Mouse (Mus musculus): ENCODE data around the gene Myl9. TPM values are rescaled to one million over a fixed set of nuclear protein-coding genes. Genes with fewer than 3 reads are reported as not detected.

Gene Myl9
- 71.8 and 73.4 TPM in 2 replicates for polyA plus RNA-seq (2016; fragmentation: Nextera tagmentation; extraction: Ambion mirVana)

- 0 out of 2 replicates have a peak within 1 kb of the TSS, but pooled peaks have one; percentile 15 for H3K27ac ChIP-seq
- H3K4me2 ChIP-seq (replicated peaks), result peak within 1 kb of the TSS; percentile 80
- H3K4me3 ChIP-seq, result peak within 1 kb of the TSS; percentile 31
- no peaks in the 10 kb centered on the region; the same call in none of the 2 replicates for H3K27me3 ChIP-seq (replicated peaks)
- ATAC-seq (ENCODE audit: low FRiP score, low read depth), result peak; percentile 84
- no peaks in the 10 kb centered on the region for H3K36me3 ChIP-seq
- peak within 1 kb of the TSS; percentile 63 for H3K9ac ChIP-seq
- H3K4me1 ChIP-seq, result peaks cover 24% of the 10 kb centered on the region
- WGBS, result 2% methylated on average over 28 of the region's 28 CpGs
- H3K9me3 ChIP-seq, result no peaks in the 10 kb centered on the region
These were observed at the start of gene Myl9 for GRCm38 (mm10) chr2:156774738-156775454. TSS of gene Myl9 (plus strand) at chr2:156775420.

DNA sequence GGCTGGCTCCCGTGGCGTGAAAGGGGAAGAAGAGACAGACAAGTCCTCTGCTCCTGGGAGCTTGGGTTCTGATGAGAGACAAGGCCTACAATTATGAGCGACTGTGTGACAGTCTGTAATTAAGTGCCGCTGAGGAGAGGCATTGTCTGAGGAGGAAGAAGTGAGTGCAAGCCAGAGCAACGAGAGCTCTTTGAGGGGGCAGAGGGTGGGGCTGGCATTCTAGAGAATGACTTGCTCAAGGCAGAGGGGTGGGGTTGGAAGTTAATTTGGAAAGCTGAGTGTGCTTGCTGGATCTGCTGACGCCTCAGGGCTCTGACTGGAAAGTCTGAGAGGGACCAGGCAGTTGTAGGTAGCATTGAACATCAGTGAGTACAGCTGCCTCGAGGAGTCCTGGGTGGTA lies 48.9 kb upstream of the Myl9 start:
- H3K4me3 ChIP-seq, result no peak overlapping the region
- peak overlapping the region; percentile 75 for H3K4me2 ChIP-seq (replicated peaks)
- H3K27ac ChIP-seq, result peak overlapping the region; percentile 32; the same call in 1 of the 2 replicates
- ATAC-seq (ENCODE audit: low FRiP score, low read depth), result no peak
- peaks cover 60% of the 10 kb centered on the region for H3K4me1 ChIP-seq
- H3K36me3 ChIP-seq, result no peaks in the 10 kb centered on the region; the same call in 1 of the 2 replicates
- 15% methylated on average over 7 of the region's 7 CpGs for WGBS
- no peaks in the 10 kb centered on the region for H3K9me3 ChIP-seq
- peak overlapping the region; percentile 30; the same call in 1 of the 2 replicates for H3K9ac ChIP-seq
- no peaks in the 10 kb centered on the region for H3K27me3 ChIP-seq (replicated peaks)

DNA sequence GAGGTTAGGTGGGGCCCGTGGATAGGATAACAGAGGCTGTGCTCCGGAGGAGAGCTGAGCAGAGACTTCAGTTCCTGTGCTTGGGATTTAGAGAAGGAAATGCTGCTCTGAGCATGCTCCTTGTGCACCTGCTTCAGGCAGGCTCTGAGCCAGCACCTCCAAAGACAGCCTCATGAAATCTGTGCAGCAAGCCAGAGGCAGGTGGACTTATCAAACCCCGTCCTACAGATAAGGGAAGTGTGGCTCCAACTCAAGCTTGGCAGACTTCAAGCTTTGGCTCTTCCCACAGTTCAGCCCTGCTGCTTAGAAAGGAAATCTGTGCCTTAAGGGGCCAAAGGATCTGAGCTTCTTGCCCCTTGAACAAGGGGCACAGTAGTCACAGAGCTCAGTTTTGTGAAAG lies 48.3 kb upstream of the Myl9 start:
- H3K9ac ChIP-seq, result no peak overlapping the region
- H3K4me1 ChIP-seq, result peaks cover 65% of the 10 kb centered on the region

DNA sequence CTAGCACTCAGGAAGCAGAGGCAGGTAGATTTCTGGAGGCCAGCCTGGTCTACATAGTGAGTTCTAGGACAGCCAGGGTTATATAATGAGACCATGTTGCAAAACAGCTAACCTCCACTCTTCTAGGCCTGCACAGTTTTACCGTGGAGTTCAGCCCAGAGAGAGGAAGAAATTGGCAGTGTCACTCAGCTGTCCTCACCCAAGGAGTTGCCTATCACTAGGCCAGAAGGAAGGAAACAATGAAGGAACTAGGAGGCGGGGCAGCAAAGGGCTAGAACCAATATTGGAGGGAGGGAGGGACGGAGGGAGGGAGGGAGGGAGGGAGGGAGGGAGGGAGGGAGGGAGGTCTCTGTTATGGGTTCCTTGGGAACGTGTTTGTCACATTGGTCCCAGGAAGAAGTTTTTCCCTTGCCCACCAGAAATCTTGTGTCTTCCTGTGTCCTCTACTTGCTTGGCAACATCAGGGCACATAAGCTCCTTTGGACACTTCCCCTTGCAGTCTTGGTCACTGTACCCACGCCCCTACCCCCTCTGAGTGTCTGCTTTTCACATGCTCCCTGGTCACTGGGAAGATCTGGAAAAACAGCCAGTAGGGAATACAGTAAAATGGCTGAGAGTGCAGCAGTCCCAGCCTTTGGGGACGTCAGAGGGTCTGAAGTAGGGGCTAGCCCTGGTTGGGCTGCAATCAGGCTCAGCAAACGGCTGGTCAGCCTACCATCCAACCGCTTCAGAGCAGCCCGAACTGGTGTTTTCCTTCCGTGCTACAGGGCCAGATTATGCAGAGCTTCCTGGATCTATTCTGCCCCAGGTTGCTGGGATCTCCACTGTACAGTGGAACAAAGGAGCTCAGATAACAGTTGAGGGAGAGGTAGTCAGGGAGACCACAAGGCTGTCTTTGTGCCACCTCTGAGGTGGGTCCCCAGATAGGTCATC lies 45.4 kb upstream of the Myl9 start:
- WGBS, result 58% methylated on average over 9 of the region's 10 CpGs
- H3K27ac ChIP-seq, result no peak overlapping the region
- H3K4me1 ChIP-seq, result peaks cover 50% of the 10 kb centered on the region
- H3K9ac ChIP-seq, result no peak overlapping the region
- no peaks in the 10 kb centered on the region for H3K27me3 ChIP-seq (replicated peaks)
- ATAC-seq (ENCODE audit: low FRiP score, low read depth), result no peak
- no peaks in the 10 kb centered on the region; the same call in 1 of the 2 replicates for H3K36me3 ChIP-seq
- no peak overlapping the region for H3K4me3 ChIP-seq
- H3K4me2 ChIP-seq (replicated peaks), result no peak overlapping the region
- H3K9me3 ChIP-seq, result no peaks in the 10 kb centered on the region

More for the DNA sequence above, 48.3 kb upstream of the Myl9 start:
- Histone ChIP-seq H3K27me3 (replicated peaks) (no peaks in the 10 kb centered on the region), H3K4me3 (no peak overlapping the region), H3K9me3 (no peaks in the 10 kb centered on the region), H3K4me2 (replicated peaks) (peak overlapping the region; percentile 75), H3K27ac (no peak overlapping the region), H3K36me3 (no peaks in the 10 kb centered on the region; the same call in 1 of the 2 replicates)
- no peak for ATAC-seq (ENCODE audit: low FRiP score, low read depth)
- 68% methylated on average over 3 of the region's 3 CpGs for WGBS

GRCm38 (mm10) chr2:156730501-156730921 lies 44.7 kb upstream of the Myl9 start:
- Histone ChIP-seq H3K9ac (no peak overlapping the region), H3K4me1 (peaks cover 47% of the 10 kb centered on the region), H3K36me3 (no peaks in the 10 kb centered on the region; the same call in 1 of the 2 replicates), H3K9me3 (no peaks in the 10 kb centered on the region), H3K27me3 (replicated peaks) (no peaks in the 10 kb centered on the region), H3K4me3 (no peak overlapping the region), H3K27ac (no peak overlapping the region), H3K4me2 (replicated peaks) (no peak overlapping the region)
- whole genome bisulfite sequencing, result 90% methylated on average over 12 of the region's 12 CpGs
- no peak for ATAC-seq (ENCODE audit: low FRiP score, low read depth)

DNA sequence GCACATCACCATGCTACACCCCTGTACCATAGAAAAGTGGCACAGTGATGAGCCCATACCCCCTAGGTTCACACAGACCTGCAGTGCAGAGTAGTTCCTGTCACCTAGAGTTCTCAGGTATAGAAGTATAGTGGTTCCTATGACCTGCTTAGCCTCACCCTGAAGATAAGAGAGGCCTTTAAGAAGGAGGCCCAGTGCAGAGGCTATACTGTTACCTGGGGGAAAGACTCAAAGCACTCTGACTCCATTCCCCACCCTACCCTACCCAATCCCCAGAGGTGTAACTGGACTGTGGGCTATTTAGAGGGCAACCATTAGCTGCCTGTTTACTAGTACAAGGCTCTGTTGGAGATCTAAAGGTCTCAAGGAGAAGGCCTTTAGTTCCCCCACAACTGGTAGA lies 43.6 kb upstream of the Myl9 start:
- H3K9ac ChIP-seq, result no peak overlapping the region
- no peaks in the 10 kb centered on the region for H3K27me3 ChIP-seq (replicated peaks)
- no peaks in the 10 kb centered on the region for H3K9me3 ChIP-seq
- no peak for ATAC-seq (ENCODE audit: low FRiP score, low read depth)
- H3K4me2 ChIP-seq (replicated peaks), result no peak overlapping the region
- H3K4me3 ChIP-seq, result no peak overlapping the region
- H3K27ac ChIP-seq, result no peak overlapping the region
- H3K4me1 ChIP-seq, result peaks cover 47% of the 10 kb centered on the region
- no peaks in the 10 kb centered on the region; the same call in 1 of the 2 replicates for H3K36me3 ChIP-seq

- H3K4me1 ChIP-seq, result peaks cover 47% of the 10 kb centered on the region
- 82% methylated on average over 6 of the region's 6 CpGs for WGBS
- H3K9me3 ChIP-seq, result no peaks in the 10 kb centered on the region
- H3K4me2 ChIP-seq (replicated peaks), result no peak overlapping the region
- H3K27me3 ChIP-seq (replicated peaks), result no peaks in the 10 kb centered on the region
- no peak overlapping the region for H3K27ac ChIP-seq
- ATAC-seq (ENCODE audit: low FRiP score, low read depth), result no peak
- no peak overlapping the region for H3K4me3 ChIP-seq
- no peaks in the 10 kb centered on the region; the same call in 1 of the 2 replicates for H3K36me3 ChIP-seq
- no peak overlapping the region for H3K9ac ChIP-seq
These were observed 43.1 kb upstream of the Myl9 start for GRCm38 (mm10) chr2:156732109-156732508.

DNA sequence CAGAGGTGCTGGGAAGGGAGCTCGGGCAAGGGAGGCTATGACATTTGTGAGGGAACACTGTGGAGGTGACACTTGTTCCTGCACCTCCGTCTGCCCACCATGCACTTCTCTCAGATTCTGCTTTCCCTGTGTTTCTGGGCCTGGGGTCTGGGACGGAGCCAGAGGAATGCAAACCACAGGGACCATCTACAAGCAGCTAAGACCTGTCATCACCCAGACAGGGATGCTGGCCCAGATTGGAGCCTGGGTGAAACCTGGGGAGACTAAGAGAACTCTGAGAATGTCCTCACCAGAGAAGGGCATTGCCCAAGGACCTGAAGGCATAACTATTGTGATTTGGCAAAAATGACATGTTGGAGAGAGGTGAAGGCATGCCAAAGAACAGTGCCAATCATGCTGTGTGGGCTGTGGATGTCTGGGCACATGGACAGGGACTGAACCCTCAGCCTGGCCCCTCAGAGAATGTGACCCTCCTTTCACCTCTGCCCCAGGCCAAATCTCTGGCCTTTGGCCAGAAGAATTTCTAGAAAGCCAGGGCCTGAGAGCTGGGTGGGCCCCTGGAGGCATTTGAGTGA lies 39.4 kb upstream of the Myl9 start:
- ATAC-seq (ENCODE audit: low FRiP score, low read depth), result no peak
- peaks cover 5% of the 10 kb centered on the region; the same call in 1 of the 2 replicates for H3K36me3 ChIP-seq
- H3K9me3 ChIP-seq, result no peaks in the 10 kb centered on the region
- no peak overlapping the region for H3K4me2 ChIP-seq (replicated peaks)
- no peak overlapping the region for H3K27ac ChIP-seq
- H3K27me3 ChIP-seq (replicated peaks), result no peaks in the 10 kb centered on the region
- H3K4me1 ChIP-seq, result peaks cover 49% of the 10 kb centered on the region
- H3K4me3 ChIP-seq, result no peak overlapping the region
- 76% methylated on average over 3 of the region's 3 CpGs for WGBS
- no peak overlapping the region for H3K9ac ChIP-seq

DNA sequence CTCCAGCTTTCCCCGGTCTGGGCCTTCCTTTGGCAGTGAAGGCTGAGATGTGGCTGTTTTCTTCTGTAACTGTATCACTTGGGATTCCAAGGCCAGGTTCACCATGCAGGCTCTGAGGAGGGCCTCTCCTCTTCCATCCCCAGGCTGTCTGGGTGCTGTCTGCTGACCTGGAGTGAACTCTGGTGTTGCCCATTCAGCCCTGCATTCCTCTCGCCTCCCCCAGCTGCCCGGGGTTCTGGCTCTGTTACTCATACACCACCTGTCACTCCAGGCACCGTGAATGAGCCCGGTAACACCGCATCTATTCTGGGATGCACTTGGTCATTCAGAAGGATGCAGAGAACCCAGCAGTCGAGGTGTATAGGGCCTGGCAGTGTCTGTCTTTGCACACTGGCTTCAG lies 38.4 kb upstream of the Myl9 start:
- no peaks in the 10 kb centered on the region for H3K27me3 ChIP-seq (replicated peaks)
- 0 out of 2 replicates have a peak overlapping the region, but pooled peaks have one; percentile 17 for H3K9ac ChIP-seq
- H3K4me2 ChIP-seq (replicated peaks), result no peak overlapping the region
- WGBS, result 49% methylated on average over 7 of the region's 7 CpGs
- H3K36me3 ChIP-seq, result peaks cover 9% of the 10 kb centered on the region; the same call in 1 of the 2 replicates
- no peaks in the 10 kb centered on the region for H3K9me3 ChIP-seq
- no peak for ATAC-seq (ENCODE audit: low FRiP score, low read depth)
- H3K4me1 ChIP-seq, result peaks cover 44% of the 10 kb centered on the region
- no peak overlapping the region for H3K4me3 ChIP-seq
- no peak overlapping the region for H3K27ac ChIP-seq

GRCm38 (mm10) chr2:156737976-156738375 lies 37.2 kb upstream of the Myl9 start:
- H3K4me3 ChIP-seq, result no peak overlapping the region
- peaks cover 9% of the 10 kb centered on the region; the same call in 1 of the 2 replicates for H3K36me3 ChIP-seq
- peaks cover 41% of the 10 kb centered on the region for H3K4me1 ChIP-seq
- WGBS, result 72% methylated on average over 7 of the region's 7 CpGs
- no peaks in the 10 kb centered on the region for H3K9me3 ChIP-seq
- H3K27ac ChIP-seq, result no peak overlapping the region
- no peak overlapping the region for H3K4me2 ChIP-seq (replicated peaks)
- H3K9ac ChIP-seq, result no peak overlapping the region
- ATAC-seq (ENCODE audit: low FRiP score, low read depth), result no peak
- no peaks in the 10 kb centered on the region for H3K27me3 ChIP-seq (replicated peaks)

DNA sequence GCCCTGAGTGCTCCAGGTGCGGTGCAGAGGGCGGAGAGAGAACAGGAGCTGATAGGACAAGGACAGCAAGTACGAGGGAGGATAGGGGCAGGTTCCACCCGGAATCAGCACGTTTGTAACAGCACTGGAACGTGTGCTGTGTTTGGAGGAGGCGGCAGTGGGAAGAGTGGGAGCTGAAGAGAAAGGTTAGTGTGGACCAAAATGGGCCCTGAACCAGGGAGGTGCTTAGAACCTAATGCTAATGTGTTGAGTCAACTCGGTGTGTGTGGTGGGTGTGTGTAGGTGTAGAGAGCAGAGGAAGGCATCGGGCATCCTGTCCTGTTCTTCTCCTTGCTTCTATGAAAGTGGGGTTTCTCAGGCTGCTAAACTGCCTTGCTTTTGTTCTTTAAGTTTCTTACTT lies 34.0 kb upstream of the Myl9 start:
- Histone ChIP-seq H3K27ac (no peak overlapping the region), H3K4me3 (no peak overlapping the region)
- 88% methylated on average over 9 of the region's 9 CpGs for WGBS

GRCm38 (mm10) chr2:156741998-156742397 lies 33.2 kb upstream of the Myl9 start:
- no peak for ATAC-seq (ENCODE audit: low FRiP score, low read depth)
- H3K4me2 ChIP-seq (replicated peaks), result no peak overlapping the region
- 70% methylated on average over 4 of the region's 4 CpGs for WGBS
- no peak overlapping the region for H3K9ac ChIP-seq
- H3K27me3 ChIP-seq (replicated peaks), result no peaks in the 10 kb centered on the region
- H3K9me3 ChIP-seq, result no peaks in the 10 kb centered on the region
- no peak overlapping the region for H3K4me3 ChIP-seq
- no peak overlapping the region for H3K27ac ChIP-seq
- H3K36me3 ChIP-seq, result peaks cover 28% of the 10 kb centered on the region
- peaks cover 20% of the 10 kb centered on the region for H3K4me1 ChIP-seq

More for the DNA sequence above, 34.0 kb upstream of the Myl9 start:
- no peak for ATAC-seq (ENCODE audit: low FRiP score, low read depth)
- Histone ChIP-seq H3K4me1 (peaks cover 28% of the 10 kb centered on the region), H3K9me3 (no peaks in the 10 kb centered on the region), H3K4me2 (replicated peaks) (no peak overlapping the region), H3K36me3 (peaks cover 21% of the 10 kb centered on the region), H3K27me3 (replicated peaks) (no peaks in the 10 kb centered on the region), H3K9ac (no peak overlapping the region)
